Mouse (Mus musculus) left cerebral cortex, adult 18-20 months (tissue): ENCODE data around the gene Fanci. TPM values are rescaled to one million over a fixed set of nuclear protein-coding genes. Genes with fewer than 3 reads are reported as not detected.

ENCODE experiments used
- DNase-seq, 2 experiments: peaks; one replicate each; pipeline ENCODE4 v3.0.0; 2021 to 2022; ENCODE audit warnings: low spot score in 2 of 2, mixed read lengths in 1 of 2
- total RNA-seq, 2 experiments: library from RNA; stranded (reverse); gene quantifications; 2 replicates each; pipeline ENCODE4 v1.2.3; 2021

Gene Fanci
- total RNA-seq, 2 experiments from 2014 or later, result 0.42 to 1.3 TPM

DNA sequence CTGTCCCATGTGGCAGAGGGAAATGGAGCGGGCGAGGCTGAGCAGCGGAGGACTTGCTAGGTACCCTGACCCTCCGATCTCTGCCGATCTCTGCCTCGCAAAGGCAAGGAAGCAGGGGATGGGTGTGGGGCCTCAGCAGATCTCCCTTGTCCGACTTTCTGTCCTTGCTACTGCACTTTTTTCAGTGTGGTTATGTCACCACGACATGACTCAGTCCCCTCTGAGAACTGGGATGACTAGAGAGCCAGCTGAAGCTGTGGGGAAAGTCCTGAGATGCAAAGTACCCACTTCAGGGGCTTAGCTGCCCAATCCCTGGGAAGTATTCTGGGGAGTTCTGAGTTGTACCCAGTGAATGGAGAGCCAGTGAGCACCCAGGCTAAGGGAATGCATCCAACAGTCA lies 4.6 kb upstream of the Fanci start:
- DNase-seq, result no peak

DNA sequence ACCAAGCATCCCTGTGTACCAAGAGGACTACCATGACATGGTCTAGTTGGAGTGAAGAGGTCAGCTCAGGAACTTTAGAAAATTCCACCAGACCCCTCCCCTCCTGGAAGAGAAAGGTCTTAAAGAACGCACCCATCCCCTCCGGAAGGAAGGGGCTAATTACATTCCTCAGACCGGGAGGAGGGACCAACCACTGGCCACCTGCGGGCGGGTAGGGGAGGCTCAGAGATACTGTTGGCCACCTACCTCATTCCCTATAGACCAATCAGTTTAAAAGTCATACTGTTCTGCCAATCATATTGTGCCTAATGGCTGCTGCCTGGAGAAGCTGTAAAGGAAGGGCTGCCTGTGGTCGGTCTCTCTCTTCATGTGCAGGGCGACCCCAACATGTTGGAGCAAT lies 3.7 kb upstream of the Fanci start:
- DNase-seq, result no peak

DNA sequence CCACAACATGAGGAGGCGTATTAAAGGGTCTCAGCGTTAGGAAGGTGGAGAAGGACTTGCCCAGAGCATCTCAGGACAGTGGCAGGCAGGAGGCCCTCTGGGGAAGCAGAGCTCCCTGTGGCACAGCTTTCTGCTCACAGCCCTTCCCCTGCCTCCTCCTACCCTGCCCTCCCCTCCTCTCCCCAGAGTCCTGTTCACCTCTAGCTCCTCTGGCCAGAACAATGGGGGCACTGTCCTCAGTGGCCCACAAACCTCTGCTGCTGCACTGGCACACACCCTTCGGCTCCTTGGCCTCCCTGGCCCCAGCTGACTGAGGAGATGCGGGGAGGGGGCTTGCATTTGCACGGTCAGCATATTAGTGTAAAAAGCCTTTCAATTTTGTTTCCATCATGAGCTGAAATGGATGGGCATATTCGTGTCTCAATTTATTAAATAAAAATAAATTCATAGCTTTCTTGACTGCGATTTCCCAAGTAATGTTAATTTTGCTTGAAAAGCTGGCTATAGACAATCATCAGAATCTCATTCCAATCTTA lies 3.0 kb upstream of the Fanci start:
- DNase-seq, result no peak

DNA sequence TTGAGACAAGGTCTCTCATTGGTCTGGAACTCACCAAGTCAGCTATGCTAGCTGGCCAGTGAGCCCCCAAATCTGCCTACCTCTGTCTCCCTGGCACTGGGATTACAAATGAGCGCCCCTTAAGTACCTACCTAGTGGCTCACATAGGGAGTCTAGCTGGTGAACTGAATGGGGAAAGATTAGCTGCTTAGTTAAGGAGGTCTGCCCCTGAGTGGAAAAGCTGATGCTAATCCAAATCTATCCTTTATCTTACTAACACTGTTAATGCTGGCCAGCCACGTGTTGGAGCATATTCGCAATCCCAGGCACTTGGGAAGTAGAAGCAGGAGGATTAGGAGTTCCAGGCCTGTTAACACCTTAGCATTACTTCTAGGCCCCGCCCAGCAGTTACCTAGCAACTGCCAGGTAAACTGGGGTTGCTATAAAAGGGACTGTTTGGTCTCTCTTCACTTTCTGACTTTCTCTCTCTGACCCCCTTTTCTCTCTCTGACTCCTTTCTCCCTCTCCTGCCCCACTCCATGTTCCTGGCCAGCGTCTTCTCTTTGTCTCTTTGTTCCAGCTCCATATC lies 1.5 kb upstream of the Fanci start:
- DNase-seq, result no peak

DNA sequence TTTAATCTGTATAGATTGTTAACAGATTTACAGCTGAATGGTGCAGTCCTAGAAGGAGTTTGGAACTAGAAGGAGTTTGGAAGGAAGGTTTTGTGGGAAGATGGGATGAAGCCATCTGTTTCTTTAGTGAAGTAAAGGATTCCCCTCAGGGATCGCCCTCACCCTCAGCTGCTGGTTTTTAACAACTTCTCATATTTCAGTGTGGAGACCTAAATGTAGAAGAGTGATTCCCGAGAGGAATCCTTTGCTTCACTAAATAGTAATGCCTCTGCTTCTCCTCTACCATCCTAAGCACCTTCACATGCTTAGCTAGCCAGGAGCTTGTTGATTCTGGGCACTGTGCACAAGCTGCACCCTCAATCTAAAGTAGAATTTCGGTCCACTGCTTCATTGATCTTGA lies 258 bp upstream of the Fanci start:
- DNase-seq, result no peak

DNA sequence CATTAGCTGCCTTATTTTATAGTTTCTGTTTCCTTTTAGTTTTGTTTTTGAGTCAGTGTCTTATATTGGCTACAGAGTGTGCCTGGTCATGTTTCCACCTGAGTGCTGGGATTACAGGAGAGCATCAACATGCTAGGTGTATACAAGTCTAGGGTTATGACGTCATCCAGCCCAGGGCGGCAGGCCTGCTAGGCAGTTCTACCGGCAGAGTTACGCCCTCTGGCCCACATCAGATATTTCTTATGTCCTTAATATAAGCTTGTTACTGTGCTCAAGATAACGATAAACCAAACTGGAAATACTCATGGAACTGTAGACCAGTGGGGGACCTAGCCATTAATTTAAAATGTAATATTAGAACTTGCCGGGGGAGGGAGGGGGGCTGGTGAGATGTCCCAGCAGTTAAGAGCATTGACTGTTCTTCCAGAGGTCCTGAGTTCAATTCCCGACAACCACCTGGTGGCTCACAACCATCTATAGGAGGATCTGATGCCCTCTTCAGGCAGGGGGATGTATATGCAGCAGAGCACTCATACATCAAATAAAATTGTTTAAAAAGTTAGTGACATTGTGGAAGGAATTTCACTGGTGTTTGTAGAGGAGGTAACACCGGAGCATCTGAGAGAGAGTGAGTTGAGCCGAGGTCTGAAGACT lies 1.3 kb downstream of the Fanci start:
- no peak for DNase-seq

DNA sequence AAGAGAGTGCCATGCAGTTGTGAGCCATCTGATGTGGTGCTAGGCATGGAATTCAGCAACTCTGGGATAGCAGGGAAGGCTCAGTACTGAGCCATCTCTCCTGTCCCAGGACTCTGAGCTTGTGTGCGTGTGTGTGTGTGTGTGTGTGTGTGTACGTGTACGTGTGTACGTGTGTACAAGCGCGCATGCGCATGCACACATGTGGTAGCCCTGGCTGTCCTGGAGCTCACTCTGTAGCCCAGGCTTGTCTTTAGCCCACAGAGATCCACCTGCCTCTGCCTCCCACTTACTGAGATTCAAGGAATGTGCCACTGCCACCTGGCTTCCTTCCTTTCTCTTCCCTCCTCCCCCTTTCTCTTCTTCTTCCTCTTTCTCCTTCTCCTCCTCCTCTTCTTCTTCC lies 2.2 kb downstream of the Fanci start:
- no peak for DNase-seq

DNA sequence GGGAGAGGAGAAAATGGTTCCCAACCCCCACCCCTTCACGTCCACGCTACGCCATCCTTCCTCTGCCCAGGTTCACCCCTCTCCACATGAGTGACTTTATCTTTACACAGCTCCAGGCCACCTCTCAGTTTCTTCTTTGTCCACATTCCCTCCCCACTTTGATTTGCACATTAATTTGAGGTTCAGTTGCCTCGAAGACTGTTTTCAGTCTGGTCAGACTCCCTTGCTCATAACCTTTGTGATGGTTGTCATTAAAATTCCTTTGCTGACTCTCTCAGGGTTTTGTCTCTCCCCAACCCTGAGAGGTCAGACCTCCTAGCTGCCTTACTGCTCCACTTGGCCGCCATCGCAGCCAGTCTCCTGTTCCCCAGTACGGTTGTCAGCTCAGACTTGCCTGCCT lies 2.9 kb downstream of the Fanci start:
- no peak for DNase-seq

DNA sequence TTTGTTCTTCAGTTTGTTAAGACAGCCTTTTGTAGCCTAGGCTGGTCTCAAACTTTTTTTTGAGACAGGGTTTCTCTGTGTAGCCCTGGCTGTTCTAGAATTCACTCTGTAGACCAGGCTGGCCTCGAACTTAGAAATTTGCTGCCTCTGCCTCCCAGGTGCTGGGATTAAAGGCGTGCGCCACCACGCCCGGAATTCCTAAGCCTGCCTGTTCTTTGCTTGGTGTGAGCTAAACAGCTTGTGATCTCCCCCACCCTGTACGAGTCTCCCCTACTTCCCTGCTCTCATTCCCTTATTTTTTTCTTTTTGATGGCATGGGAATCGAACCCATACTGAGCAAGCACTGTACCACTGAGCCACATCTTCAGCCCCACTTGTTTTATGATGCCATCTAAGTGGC lies 3.5 kb downstream of the Fanci start:
- no peak for DNase-seq

DNA sequence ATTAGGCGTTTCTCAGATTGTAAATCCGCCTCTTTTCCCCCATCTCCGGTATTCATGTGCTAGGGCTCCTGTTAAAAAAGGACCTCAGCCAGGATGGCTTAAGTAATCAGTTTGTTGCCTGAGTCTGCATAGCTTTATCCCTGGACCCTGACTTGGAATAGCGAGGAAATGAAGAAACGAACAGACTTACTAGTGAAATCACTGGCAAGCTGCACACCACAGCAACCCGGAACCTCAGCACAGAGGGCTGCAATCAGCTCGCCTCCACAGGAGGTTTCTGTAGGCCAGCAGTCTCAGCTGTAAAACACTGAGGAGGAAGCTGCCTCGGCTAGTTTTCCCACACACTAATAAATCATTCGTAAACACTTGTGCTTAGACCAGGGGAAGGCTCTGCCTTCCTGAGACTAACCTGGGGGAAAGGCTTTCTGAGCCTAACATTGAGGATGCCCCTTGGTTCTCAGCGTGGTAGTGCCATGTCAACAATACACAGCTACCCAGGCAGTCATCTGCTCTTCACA lies 5.8 kb downstream of the Fanci start:
- no peak for DNase-seq

DNA sequence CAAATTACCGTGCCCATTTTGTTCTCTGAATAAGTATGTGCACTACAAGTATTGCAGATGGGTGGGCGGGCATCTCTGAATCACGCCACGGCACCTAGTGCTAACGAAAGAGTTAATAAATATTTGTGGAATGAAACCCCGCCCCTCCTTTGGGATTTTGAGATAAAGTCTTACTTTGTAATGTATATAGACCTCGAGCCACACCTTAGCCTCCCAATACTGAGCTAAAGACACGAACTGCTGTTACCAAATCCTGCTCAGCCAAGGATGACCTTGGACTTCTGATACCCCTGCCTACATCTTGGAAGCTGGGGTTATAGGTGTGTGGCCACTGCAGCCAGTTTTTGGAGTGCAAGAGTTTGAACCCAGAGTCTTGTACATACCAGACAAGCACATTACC lies 6.7 kb downstream of the Fanci start:
- no peak for DNase-seq

DNA sequence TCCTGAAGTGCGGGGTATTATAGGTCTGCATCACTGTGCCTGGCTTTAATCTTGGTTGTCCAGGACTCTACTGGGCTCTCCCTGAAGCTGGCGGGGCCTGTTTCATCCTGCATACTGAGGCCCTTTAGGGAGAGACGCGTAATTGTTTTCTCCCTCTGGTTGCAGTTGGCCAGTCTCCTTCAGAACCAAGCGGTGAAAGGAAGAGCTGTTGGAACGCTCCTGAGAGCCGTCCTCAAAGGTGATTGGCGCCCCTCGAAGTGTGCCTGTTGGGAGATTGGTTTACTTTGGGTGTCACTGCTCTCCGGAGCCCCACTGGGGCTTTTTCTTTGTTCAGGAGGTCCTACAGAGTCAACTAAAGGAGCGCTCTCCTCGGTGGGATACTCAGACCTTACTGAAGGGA lies 7.2 kb downstream of the Fanci start:
- DNase-seq, result no peak

DNA sequence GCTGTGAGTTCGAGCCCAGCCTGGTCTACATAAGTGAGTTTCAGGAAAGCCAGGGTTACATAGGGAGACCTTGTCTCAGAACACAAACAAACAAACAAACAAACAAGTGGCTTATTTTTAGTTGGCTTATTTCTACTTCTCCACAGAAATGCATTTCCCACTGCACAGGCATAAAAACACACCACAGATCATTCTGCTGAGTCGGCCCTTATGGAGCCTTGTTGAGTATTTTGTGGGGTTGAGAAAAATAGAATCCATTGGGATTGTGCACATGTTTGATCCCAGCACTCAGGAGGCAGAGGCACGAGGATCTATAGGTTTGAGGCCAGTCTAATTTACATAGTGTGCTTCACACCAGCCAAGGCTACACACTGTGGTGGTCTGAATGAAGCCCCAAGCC lies 8.6 kb downstream of the Fanci start:
- DNase-seq, result no peak

DNA sequence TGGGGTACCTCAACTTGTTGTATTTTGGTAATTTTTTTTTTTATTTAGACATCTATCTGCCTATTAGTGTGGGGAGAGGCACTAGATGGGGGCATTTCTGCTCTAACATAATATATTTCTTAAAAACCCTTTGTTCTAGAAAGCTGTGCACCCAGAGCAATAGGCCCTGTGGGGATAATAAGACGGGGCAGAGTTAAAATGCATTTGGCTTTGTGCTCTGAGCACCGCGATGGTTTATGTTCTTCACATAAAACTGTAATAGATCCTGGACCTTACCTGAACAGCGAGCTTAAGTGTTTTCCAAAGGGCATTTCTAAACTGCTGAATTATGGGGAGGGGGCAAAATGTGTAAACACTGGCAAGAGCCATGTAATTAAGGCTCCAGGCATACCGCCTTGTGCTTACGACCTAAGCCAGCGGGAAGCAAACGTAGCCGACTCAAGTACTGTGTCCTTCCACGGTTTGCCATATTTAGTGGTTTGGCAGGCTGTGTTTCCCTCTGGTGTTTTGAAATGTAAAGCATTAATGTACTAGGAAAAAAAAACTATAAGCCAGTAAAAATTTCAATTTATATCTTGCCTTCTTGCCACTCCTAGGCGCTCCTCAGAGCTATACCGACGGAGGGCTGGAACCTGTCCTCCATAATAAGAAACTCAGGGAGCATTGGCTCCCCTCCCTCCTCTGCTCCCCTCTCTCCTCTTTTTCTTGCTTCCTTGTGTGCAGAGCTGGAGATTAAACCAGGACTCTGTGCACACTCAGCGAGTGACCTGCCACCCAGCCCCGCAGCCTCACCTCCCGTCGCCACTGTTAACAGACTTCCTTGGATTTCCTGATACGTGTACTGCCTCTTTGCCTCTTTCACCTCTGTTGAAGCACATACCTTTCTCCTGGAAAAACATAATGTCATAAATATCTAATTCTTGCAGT lies 23.0 kb downstream of the Fanci start:
- no peak for DNase-seq

DNA sequence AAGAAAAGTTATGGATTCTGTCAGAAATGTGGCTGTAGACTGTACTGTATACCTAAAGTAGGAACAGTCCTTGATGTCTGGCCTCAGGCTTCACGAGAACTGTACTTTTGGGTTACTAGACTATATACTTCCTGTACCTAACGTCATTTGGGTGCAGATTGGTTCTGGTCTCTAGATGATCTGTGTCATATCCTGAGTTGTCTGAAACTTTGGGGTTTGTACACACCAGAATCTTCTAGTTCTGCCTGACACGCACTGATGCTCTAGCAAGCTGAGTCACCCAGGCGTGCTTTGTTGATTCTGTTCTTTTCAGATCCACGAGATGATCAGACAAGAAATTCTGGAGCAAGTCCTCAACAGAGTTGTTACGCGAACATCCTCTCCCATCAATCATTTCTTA lies 28.2 kb downstream of the Fanci start:
- no peak for DNase-seq

DNA sequence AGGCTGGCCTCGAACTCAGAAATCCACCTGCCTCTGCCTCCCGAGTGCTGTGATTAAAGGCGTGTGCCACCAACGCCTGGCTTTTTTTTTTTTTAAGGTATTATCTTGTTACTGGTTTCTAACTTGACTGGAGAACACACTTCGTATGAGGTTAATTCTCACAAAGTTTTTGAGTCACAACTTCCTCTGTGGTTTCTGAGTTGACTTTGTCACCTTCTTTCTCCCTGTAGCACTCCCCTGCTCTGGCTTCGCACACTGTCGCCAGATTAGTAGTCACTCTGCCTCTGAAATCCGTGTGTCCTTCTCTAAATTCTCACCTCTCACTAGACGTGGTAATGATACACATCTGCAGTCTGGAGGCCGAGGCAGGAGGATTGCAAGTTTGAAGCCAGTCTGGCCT lies 31.1 kb downstream of the Fanci start:
- DNase-seq, result no peak

DNA sequence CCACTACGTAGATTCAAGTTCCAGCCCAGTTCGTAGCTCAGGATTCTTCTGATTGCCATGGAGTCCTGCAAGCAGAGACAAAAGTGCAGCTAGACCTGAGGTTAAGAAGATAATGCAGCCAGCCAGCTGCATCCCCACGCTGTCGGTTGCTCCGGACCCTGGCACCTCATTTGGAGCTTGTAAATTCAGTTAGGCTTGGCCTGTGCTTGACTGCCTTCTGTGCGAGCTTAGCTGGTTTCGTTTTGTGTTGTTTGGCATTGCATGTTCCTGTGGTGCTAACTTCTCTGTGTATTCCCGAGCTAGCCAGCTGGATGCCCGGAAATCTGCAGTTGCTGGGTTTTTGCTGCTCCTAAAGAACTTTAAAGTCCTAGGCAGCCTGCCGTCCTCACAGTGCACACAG lies 34.1 kb downstream of the Fanci start:
- no peak for DNase-seq

DNA sequence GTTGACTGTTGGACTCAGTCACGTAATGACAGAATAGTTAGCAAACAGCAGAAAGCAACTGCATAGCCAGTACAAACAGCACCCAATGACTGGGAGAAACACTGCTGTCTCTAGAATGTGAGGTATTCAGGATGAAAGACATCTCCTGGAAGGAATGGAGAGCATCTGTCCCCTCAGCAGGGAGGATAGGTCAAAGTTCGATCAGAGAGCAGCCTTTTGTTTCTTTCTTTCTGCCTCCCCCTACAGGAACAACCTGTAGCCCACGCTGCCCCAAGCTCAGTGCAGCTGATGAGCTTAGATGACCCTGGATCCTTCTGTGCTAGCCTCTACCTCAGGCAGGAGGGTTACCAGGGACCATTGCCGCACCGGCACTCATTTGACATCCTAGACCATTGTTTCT lies 36.5 kb downstream of the Fanci start:
- DNase-seq, result no peak

DNA sequence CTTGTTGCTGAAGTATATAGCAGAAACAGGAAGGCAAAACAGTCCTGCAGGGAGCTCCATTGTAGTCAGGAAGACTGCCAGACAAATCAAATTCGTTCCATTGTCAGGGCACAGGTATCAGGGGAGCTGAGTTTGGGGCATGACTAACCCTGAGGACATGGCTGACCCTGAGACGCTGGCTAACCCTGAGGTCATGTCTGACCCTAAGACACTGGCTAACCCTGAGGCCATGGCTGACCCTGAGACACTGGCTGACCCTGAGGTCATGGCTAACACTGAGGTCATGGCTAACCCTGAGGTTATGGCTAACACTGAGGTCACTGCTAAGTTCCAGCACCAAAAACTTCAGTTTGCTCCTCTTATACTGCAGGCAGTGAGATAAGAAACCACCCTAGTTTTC lies 48.3 kb downstream of the Fanci start:
- DNase-seq, result no peak

DNA sequence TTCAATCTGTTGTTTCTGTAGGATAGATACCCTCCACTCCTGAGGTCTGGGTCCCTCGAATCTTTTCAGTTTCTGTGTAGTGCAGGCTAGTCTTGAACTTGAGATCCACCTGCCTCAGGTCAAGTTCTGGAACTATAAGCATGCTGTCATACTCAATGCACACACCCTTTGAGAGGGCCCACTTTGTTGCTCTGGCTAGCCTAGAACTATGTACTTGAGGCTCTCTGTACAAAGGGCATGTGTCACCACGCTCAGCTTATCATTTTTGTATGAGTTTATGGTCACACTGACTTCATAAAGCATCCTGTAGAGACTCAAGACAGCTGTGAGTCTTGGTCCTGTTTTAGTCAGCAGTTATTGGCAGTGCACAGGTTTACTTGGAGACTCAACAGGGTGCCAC lies 55.3 kb downstream of the Fanci start:
- no peak for DNase-seq

DNA sequence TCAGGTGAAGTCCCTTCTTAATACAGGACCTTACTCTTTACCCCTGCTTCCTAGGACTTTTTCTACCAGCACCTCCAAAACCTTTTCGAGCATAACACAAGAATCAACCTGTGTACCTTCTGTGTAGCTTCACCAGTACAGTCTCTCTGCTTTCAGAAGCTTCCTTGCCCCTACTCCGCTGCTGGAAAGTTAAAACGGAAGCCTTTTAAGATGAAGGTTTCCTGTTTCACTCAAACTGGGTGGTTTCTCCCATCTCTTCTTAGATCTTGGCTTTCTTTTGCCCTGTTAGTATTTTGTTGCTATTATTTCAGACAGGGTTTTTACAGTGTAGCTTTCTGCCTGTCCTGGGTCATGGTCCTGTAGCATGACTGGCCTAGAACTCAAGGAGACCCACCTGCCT lies 55.8 kb downstream of the Fanci start:
- DNase-seq, result no peak

DNA sequence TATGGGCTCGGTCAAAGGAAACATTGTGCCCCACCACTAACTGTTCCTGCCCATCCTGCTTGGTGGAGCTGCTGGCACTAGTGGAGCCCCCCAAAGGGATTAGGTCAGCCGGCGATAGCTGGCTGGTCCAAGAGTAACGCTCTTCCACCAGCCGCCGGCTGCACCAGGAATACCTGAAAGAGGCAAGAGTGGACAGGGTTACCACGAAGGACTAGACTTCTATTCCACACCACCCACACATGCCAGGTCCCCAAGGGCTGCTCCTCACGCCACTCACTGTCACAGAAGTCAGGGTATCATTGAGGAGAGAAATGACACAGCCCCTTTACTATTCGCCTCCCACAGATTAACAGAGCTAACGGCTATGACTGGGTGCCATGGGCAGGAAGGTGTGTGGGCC lies 70.0 kb downstream of the Fanci start:
- DNase-seq, result no peak
